Mouse (Mus musculus) R1 (cell line): ENCODE data around the gene Mroh2a.

Experiments used
- DNase-seq: peaks from one replicate; pipeline ENCODE4 v3.0.0-alpha.2; 2018; ENCODE audit warnings: low read depth, low spot score

Gene Mroh2a

DNA sequence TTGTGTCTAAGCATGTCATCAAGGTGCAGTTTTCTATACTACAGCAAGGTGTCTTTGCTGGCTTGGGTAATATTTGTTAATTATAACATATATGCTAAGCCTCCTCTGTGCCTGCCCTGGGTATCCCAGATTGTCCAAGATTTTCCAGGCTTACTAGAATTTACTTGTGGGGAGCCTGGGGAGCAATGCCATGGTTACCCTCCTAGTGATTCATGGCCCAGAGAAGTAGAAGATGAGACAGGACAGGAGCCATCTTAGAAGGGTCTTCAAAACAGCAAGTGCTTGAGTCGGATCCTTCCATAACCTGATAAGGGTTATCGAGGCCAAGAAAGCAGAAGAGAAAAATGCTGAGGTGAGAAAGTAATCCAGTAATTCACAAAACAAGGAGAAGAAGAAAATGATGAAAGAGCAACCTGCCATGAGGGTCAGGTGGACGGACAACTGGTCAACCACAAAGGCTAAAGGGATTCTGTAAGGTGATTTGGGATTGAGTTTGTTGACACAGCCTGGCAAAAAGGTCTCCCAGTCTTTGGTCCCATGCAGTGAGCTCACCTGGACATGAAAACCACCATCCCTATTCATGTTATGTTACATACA is 64.7 kb downstream of the Mroh2a start:
- DNase-seq = no peak

DNA sequence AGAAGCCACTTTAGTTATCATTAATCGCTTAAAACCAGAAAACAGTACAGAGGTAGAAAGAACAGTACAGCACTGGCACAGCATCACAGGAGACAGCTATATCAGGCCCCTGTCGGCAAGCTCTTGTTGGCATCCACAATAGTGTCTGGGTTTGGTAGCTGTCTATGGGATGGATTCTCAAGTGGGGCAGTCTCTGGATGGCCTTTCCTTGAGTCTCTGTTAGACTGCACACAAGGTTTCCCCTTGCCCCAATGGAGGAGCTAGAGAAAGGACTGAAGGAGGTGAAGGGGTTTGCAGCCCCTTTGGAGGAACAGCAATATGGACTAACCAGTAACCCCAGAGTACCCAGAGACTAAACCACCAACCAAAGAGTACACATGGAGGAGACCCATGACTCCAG is 65.3 kb downstream of the Mroh2a start:
- no peak for DNase-seq

DNA sequence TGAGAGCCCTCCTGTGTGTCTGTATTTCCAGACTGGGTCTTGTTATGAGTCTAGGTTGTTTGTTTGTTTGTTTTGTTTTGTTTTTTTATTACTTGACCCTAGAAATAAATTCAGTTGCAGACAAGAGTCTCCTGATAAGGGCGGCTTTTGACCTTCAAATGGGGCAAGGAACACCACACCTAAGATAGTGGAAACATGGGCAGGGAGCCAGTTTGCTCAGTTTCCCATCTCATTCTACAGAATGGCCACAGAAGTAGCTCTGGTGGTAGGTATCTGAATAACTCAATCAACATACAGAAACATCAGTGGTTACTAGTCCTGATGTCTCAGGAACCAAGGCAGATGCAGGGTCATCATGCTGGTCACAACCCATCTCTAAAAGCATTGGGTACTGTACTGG is 67.9 kb downstream of the Mroh2a start:
- no peak for DNase-seq

DNA sequence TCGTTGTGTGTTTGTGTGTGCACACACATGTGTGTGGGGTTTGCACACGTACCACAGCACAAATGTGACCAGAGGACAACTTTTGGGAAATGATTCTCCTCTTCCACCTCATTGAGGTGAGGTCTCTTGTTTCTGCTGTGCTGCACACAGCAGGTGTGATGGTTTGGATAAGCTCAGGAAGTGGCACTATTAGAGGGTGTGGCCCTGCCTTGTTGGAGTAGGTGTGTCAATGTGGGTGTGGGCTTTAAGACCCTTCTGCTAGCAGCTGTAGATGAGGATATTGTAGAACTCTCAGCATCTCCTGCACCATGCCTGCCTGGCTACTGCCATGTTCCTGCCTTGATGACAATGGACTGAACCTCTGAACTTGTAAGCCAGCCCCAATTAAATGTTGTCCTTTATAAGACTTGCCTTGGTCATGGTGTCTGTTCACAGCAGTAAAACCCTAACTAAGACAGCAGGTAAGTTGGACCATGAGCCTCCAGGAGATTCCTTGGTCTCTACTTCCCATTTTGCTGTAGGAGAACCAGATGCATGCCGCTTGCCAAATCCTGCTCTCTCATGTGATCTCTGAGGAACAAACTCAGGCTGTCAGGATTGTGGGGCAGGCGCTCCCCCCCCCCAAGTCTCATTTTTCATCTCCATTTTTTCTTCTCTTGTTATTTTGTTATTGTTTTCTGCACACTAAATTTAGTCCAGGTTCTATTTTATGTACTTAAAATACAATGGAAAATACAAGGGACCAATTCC is 69.6 kb downstream of the Mroh2a start:
- DNase-seq = no peak

DNA sequence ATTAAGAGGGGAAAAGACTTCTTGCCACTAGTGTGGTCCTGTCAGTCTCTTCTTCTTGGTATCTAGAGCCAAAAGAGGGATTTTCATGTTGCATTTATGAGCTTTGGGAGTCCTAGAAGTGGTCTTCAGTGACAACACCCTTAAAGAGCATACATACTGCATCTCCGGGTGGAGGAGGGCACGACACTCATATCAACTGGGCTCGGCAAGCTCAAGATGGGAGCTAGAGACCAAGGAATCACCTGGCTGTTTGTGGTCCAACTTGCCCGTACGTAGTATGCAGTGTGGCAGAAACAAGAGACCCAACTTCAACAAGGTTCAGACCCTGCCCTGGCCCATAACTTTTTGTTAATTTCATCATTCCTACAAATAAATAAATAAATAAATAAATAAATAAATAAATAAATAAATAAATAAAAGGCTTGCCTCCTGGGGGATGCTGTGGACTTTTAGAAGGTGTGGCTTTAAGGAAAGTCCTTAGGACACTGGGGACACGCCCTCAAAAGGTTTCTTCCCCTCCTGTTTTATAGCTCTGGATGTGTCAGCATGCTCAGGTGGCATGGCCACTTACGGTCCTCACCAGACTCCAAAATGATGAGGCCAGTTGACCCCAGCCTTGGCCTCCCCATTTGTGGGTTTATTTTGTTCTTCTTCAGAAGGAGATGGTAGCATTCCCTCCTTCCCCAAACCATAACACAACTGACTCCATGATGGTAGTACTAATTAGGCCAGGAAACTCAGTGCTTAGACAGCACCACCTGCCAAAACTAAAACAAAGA is 70.9 kb downstream of the Mroh2a start:
- DNase-seq = no peak

DNA sequence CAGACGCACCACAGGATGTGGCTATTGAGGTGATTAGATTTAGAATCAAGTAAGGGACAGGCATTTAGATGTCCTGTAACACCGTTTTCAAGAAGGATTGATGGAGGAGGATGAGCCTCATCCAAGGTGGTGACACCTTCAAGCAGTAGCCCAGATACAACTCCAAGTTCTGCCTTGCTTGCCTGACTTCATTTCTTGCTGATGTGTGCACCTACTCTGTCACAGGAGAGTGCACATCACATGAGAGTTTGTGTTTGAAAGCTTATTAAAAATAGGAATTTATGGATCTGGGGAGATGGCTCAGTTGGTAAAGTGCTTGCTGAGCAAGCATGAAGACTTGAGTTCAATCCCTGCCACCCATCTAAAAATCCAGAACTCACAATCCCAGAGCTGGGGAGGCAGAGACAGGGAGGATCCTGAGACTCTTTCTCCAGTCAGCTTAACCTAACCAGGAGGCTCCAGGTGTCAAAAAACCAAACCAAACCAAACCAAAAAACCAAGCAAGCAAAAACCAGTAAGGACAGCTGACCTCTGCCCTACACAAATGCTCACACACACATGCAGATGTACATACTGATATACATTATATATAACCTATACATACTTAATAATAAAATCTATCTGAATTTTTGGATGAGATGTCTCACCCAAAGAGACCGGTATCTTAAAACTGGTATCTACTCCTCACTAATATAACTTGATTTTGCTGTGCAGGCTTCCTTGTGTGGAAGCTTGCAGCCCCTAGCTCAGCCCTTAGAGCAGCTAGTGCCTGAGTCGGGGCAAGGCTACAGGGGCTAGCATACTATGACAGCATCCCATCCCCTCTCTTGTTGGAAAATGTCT is 72.1 kb downstream of the Mroh2a start:
- no peak for DNase-seq

DNA sequence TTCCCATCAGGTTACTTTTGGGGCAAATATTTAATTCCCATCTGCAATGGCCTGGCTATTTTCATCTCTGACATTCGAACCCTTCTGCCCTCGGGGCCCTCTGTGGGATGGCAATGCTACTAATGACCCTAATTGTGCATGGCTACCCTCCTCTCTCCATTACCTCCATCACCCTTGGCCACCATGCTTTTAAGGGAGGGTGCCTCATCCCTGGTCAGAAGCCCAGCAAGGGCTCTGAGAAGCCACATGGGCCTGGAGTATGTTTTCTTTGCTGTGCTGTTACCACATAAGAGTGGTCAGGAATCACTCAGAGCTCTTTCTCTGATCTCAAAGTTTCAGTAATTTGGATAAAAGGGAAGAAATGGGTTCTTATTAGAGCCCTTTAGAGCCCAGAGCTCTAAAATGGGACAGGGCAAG is 72.8 kb downstream of the Mroh2a start:
- no peak for DNase-seq

DNA sequence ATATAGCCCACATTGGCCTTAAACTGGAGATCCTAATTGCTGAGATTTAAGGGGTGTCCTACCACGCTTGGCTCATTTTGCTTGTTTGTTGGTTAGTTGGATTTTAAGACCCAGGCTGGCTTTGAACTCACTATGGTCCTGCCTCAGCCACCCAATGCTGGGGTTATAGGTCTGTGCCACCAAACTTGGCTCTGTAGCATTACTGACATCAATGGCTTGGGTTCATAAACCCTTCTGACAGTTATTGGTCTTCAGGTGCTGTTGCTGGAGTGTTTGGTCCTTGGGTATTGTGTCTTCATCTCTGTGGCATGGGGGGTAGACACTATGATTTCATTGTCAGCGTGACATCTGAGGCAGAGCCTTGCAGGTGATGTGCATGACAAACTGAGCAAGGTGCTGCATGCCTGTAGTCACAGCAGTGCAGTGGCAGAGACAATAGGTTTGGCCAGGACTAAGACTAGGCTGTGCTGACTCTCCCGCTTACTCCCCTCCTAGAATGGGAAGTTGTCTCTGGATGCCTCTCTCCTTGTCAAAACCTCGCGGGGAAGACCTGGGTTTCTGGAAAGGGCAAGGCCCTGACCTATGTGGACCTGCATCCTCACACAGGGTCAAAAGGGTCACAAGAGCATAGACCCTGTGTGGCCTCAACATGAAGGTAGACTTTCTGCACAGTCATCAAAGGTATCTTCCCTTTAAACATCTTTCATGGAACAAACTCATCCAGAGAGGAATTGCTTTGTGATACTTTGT is 73.7 kb downstream of the Mroh2a start:
- no peak for DNase-seq

DNA sequence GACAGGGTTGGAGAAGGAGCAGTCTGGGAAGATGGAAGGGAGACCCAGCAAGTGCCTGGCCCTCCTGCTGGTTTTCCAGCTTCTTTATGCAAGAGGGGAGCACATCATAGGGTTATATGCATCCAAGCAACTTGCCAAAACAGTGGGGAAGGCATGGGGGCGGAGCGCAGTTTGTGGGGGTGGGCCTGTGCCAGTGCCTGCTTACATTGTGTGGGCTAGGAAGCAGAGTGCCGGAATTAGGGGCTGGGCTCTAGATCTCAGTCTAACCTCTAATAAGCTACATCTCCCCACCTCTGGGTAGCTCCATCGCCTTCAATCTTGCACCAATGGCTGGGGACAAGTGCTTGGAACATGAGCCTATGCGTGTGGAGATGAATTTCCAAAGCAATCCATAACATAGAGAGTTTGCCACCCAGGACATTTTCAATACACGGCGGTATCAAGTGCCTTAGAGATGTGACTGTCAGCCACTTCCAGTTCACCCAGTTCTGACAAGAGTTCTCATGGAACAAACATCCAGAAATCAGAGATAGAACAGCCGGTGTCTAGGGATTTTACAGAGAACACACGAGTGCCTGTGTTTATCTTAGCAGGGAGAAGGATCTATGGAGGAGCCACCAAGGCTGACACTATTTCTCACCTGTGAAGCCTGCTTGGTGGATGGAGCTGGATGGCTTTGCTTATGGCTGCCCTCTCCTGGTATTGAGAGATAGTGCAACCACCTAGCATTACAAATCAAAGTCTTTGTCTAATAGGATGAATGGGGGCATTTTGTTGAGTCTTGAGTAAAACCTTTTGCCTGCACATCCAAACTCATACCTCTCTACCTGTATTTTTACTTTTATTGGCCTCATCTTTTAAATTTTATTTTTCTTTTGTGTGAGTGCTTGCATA is 74.6 kb downstream of the Mroh2a start:
- peak; percentile 76 for DNase-seq

DNA sequence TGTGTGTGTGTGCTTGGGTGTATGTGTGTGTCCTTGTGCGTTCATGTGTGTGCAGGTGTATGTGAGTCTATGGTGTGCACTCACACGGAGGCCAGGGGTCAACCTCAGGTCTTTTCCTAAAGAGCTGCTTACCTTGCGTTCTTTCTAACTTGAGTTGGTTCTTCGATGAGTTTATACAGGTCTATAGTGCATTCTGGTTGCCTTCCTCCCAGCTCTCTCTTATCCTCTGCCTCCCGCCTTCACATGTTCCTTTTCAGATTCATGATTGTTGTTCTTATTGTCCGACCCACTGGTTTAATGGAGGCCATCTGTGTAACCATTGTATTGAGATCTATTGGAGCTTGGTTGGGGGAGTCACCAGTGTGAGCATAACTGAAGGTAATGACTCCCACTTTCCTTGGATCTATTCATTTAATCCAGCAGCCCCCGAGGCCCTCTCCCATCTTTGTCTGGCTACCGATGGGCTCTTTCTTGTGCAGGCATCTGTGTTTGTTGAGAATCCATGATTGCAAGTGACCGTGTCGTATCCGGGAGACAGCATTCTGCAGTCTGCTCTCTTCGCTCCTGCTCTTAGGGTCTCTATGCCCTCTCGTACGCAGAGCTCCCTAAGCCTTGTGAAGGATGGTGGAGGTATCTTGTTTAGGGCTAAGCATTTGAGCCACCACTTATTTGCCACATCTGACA is 75.4 kb downstream of the Mroh2a start:
- DNase-seq = no peak

DNA sequence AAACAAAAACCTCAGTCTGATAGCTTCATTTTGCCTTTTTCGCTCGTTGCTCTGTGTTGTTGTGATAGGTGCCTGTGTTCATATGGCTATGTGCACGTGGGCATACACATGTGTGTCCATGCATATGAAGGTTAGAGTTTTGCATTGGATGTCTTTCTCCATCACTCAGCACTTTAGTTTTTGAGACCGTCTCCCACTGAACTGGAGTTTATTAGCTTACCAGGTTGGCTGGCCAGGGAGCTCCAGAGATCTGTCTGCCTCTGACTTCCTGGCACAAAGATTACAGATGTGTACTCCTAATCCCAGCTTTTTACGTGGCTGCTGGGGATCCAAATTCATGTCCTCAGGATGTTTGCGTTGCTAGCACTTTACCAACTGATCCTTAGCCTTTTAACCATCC is 77.0 kb downstream of the Mroh2a start:
- no peak for DNase-seq

DNA sequence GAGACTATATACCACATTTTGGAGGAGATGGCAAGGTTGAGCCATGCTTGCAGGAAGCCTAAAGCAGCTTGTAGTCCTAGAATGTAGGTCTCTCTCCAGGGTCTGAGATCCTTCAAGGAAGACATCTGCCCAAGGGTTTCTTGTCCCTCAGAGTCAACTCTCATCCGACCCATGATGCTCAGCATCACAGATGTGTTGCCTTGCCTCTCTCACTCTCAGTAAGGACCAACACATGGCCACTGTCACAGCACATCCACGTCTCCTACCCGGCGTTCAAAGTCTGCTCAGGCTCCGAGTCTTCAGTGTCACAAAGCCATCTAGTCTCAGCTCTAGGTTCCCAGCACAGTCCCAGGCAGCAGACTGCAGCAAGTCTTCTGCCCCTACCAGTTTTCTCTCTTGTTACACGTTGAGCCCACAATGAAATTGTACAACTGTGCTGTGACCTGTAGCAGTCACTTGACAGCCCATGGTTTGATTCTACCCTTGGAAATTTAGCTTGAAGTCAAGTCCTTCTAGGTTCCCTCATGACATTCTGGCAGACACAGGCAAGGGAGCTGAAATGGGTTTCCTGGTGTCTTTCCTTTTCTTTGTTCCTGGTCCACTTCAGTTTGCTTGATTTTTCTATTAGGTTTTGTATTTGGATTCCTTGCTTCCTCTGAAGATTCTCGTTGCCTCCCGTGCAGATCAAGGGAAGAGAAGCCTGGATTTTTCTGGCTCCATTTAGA is 77.6 kb downstream of the Mroh2a start:
- DNase-seq = no peak

DNA sequence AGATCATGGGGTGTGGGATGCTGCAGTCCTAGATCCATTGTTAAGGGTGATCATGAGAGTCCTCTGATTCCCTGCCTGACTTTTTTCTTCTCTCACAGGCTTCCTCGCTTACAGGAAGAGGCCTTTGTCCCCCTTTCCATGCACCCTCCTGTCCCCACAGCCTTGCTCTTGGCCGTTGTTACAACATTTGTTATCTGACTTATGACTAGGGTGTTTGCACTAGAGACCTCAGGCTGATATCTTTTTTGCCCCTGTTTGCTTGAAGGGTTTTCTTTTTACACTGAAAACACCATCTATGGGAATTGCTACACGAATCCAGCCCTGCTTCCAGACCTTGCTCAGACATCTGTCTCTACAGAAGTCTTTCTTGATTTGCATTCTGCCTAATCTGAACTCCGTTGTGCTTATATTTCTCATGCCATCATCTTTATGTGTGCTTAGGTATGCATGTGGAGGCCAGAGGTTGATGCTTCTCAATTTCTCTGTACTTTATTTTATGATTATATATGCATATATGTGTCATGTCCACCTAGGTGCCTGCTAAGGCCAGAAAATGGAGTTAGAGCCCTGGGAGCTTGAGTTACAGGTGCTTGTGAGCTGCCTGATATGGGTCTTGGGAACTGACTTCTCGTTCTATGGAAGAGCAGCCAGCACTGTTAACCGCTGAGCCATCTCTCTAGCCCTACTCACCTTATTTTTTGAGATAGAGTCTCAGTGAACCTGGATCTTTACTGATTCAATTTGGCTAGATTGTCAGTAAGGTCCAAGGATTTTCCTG is 78.4 kb downstream of the Mroh2a start:
- DNase-seq = no peak

DNA sequence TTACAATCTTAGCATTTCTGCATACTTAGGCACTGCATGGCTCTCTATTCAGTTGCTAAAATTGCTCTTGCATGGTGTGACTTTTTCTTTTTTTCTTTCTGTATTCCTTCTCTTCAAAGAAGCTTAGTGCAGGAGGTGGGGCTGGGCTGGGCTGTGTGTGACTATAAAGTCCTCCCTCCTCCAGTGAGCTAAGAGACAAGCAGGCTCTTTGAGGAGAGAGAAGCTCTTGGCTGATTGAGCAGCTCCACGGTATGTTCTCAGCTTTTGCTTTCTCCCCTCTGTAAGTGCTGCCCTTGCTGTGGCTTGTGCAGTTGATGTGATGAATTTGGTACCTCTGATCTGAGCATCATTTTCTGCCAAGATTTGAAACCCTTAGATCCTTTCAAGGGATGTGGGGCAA is 79.8 kb downstream of the Mroh2a start:
- no peak for DNase-seq

DNA sequence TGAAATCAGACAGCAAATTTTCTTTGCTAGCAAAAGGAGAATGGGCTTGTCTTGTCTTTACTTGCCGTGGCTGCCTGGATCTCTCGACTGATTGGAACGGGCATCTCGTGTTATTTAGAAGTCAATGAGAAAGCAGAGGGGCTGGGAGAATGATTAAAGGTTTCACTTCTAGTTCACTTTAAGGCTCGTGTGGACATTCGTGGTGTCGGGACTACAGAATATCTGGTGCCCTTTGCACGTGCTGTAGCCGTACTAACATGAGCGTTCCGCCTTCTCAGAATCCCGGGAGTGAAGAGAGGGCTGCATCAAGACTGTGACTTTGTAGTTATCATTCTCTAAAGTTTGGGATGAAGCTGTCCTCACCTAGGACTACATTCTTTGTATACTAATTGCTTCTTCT is 80.4 kb downstream of the Mroh2a start:
- DNase-seq = no peak

DNA sequence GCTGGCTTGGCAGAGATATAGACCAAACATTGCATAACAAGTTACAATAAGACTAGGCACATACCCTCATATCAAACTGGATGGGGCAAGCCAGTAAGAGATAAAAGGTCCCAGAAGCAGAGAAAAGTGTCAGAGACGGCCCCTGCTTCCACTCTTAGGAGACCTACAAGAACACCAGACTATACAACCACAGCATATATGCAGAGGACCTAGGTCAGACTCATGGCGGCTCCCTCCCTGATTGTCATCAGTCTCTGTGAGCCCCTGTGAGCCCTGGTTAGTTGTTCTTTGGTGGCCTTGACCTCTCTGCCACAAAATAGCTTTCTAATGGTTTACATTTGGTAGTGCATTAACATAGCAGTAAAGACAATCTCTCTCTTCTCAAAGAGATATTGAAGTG is 82.2 kb downstream of the Mroh2a start:
- no peak for DNase-seq

DNA sequence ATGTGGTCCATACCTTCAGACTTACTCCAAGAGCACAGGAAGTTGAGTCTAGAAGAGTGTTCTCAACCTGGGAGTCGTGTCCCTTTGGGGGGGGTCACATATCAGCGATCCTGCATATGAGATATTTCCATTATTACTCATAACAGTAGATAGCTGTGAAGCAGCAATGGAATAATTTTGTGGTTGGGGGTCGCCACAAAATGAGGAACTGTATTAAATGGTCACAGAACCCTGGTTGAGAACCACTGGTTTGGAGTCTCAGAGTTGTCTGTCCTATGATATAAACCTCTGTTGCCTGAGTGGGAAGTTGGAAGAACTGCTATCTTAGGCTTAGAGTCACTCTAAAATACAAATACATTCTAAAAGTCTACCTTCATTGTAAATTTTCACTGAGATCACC is 83.1 kb downstream of the Mroh2a start:
- no peak for DNase-seq

DNA sequence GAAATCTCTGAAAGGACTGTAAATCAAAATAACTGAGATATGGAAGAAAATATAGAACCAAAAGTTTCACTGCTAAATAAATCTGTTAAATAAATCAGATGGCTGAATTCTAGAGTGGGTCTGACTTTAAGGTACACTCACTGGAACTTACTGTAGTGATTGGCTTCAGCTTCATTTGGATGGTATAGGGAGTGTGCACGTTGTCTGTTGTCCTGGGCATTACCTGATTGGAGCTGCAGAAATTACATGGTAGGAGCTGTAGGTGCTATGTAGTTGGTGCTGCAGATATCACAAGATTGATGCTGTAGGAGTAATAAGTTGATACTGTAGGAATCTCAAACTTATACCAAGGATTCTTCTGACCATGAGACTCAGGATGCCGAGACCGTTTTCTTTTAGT is 83.6 kb downstream of the Mroh2a start:
- DNase-seq = no peak
